Mouse (Mus musculus): Measurements from ENCODE around the gene Derl3. TPM values are rescaled to one million over a fixed set of nuclear protein-coding genes. Genes with fewer than 3 reads are reported as not detected.

Gene Derl3
- polyA plus RNA-seq, 1 experiment from 2014 or later, result 0.21 TPM

- ATAC-seq (ENCODE audit: low read depth) (no peak), DNase-seq (no peak)
- no peak overlapping the region for H3K4me2 ChIP-seq
- peaks cover 46% of the 10 kb centered on the region for H3K36me3 ChIP-seq
- H3K27ac ChIP-seq, result no peak overlapping the region
- 83% methylated on average over 5 of the region's 5 CpGs for WGBS (ENCODE audit: insufficient replicate concordance)
- no peaks in the 10 kb centered on the region for H3K9me3 ChIP-seq (replicated peaks)
- peaks cover 43% of the 10 kb centered on the region for H3K4me1 ChIP-seq (replicated peaks)
- H3K4me3 ChIP-seq (replicated peaks), result no peak overlapping the region
- no peaks in the 10 kb centered on the region for H3K27me3 ChIP-seq
- peak overlapping the region; percentile 34 for H3K9ac ChIP-seq
These were observed 25.8 kb downstream of the Derl3 start for GRCm38 (mm10) chr10:75919026-75919425.

GRCm38 (mm10) chr10:75921026-75921725, 28.0 kb downstream of the Derl3 start, which contains the start of gene Smarcb1:
Smarcb1 (minus strand) TSS chr10:75921617.
- Histone ChIP-seq H3K27me3 (peaks cover 10% of the 10 kb centered on the region), H3K27ac (peak within 1 kb of the TSS; percentile 93), H3K9ac (peak within 1 kb of the TSS; percentile 94), H3K4me3 (replicated peaks) (peak within 1 kb of the TSS; percentile 97), H3K36me3 (peaks cover 27% of the 10 kb centered on the region), H3K4me1 (replicated peaks) (peaks cover 43% of the 10 kb centered on the region), H3K4me2 (peak within 1 kb of the TSS; percentile 97), H3K9me3 (replicated peaks) (no peaks in the 10 kb centered on the region)
- ATAC-seq (ENCODE audit: low read depth) (peak; percentile 94), DNase-seq (peak; percentile 91)
- under 1% methylated on average over 76 of the region's 76 CpGs for WGBS (ENCODE audit: insufficient replicate concordance)

- peak; percentile 35 for ATAC-seq (ENCODE audit: low read depth)
- H3K4me2 ChIP-seq, result peak overlapping the region; percentile 97
- peaks cover 16% of the 10 kb centered on the region for H3K27me3 ChIP-seq
- H3K4me3 ChIP-seq (replicated peaks), result peak overlapping the region; percentile 97
- H3K36me3 ChIP-seq, result peaks cover 19% of the 10 kb centered on the region
- no peak for DNase-seq
- no peaks in the 10 kb centered on the region for H3K9me3 ChIP-seq (replicated peaks)
- H3K4me1 ChIP-seq (replicated peaks), result peaks cover 43% of the 10 kb centered on the region
- 6% methylated on average over 22 of the region's 22 CpGs for WGBS (ENCODE audit: insufficient replicate concordance)
- peak overlapping the region; percentile 94 for H3K9ac ChIP-seq
- peak overlapping the region; percentile 93 for H3K27ac ChIP-seq
These were observed 28.7 kb downstream of the Derl3 start for GRCm38 (mm10) chr10:75921726-75922560.

GRCm38 (mm10) chr10:75924324-75924723, 31.1 kb downstream of the Derl3 start:
- no peak for DNase-seq
- Histone ChIP-seq H3K27ac (no peak overlapping the region), H3K4me1 (replicated peaks) (peaks cover 32% of the 10 kb centered on the region), H3K4me2 (no peak overlapping the region), H3K36me3 (peaks cover 4% of the 10 kb centered on the region; the same call in 1 of the 2 replicates), H3K27me3 (peaks cover 40% of the 10 kb centered on the region), H3K9ac (no peak overlapping the region), H3K9me3 (replicated peaks) (no peaks in the 10 kb centered on the region), H3K4me3 (replicated peaks) (no peak overlapping the region)
- no peak for ATAC-seq (ENCODE audit: low read depth)
- 47% methylated on average over 2 of the region's 2 CpGs for WGBS (ENCODE audit: insufficient replicate concordance)

GRCm38 (mm10) chr10:75926396-75926795, 33.2 kb downstream of the Derl3 start:
- 43% methylated on average over 13 of the region's 13 CpGs for WGBS (ENCODE audit: insufficient replicate concordance)
- Histone ChIP-seq H3K4me1 (replicated peaks) (peaks cover 26% of the 10 kb centered on the region), H3K27me3 (peaks cover 61% of the 10 kb centered on the region)

GRCm38 (mm10) chr10:75930304-75930703, 37.1 kb downstream of the Derl3 start:
- Histone ChIP-seq H3K4me3 (replicated peaks) (no peak overlapping the region), H3K9ac (no peak overlapping the region), H3K9me3 (replicated peaks) (no peaks in the 10 kb centered on the region), H3K4me2 (no peak overlapping the region; the same call in 1 of the 2 replicates), H3K27me3 (peaks cover 87% of the 10 kb centered on the region), H3K4me1 (replicated peaks) (peaks cover 35% of the 10 kb centered on the region), H3K27ac (no peak overlapping the region), H3K36me3 (no peaks in the 10 kb centered on the region)
- WGBS (ENCODE audit: insufficient replicate concordance), result 33% methylated on average over 6 of the region's 6 CpGs
- ATAC-seq (ENCODE audit: low read depth) (no peak), DNase-seq (no peak)

More at GRCm38 (mm10) chr10:75926396-75926795, 33.2 kb downstream of the Derl3 start:
- ATAC-seq (ENCODE audit: low read depth) (no peak), DNase-seq (no peak)
- Histone ChIP-seq H3K27ac (no peak overlapping the region), H3K9ac (no peak overlapping the region), H3K9me3 (replicated peaks) (no peaks in the 10 kb centered on the region), H3K4me3 (replicated peaks) (no peak overlapping the region), H3K36me3 (no peaks in the 10 kb centered on the region), H3K4me2 (no peak overlapping the region)

- no peaks in the 10 kb centered on the region for H3K9me3 ChIP-seq (replicated peaks)
- DNase-seq (no peak), ATAC-seq (ENCODE audit: low read depth) (no peak)
- WGBS (ENCODE audit: insufficient replicate concordance), result 27% methylated on average over 7 of the region's 7 CpGs
- H3K4me3 ChIP-seq (replicated peaks), result no peak overlapping the region
- H3K27ac ChIP-seq, result no peak overlapping the region
- H3K4me1 ChIP-seq (replicated peaks), result peaks cover 43% of the 10 kb centered on the region
- H3K4me2 ChIP-seq, result no peak overlapping the region
- no peaks in the 10 kb centered on the region for H3K36me3 ChIP-seq
- H3K9ac ChIP-seq, result peak overlapping the region; percentile 64; the same call in 1 of the 2 replicates
- H3K27me3 ChIP-seq, result peaks cover 78% of the 10 kb centered on the region
These were observed 38.1 kb downstream of the Derl3 start for GRCm38 (mm10) chr10:75931311-75931710.

GRCm38 (mm10) chr10:75932081-75932678, 39.0 kb downstream of the Derl3 start:
- Histone ChIP-seq H3K36me3 (peaks cover 4% of the 10 kb centered on the region), H3K27me3 (peaks cover 72% of the 10 kb centered on the region), H3K4me2 (peak overlapping the region; percentile 79), H3K9ac (peak overlapping the region; percentile 64), H3K9me3 (replicated peaks) (no peaks in the 10 kb centered on the region), H3K27ac (no peak overlapping the region), H3K4me3 (replicated peaks) (peak overlapping the region; percentile 57), H3K4me1 (replicated peaks) (peaks cover 52% of the 10 kb centered on the region)
- DNase-seq (no peak), ATAC-seq (ENCODE audit: low read depth) (peak; percentile 33)
- 3% methylated on average over 44 of the region's 44 CpGs for WGBS (ENCODE audit: insufficient replicate concordance)

- Histone ChIP-seq H3K9me3 (replicated peaks) (no peaks in the 10 kb centered on the region), H3K27ac (no peak within 1 kb of the TSS), H3K4me1 (replicated peaks) (peaks cover 59% of the 10 kb centered on the region), H3K36me3 (peaks cover 11% of the 10 kb centered on the region), H3K9ac (peak within 1 kb of the TSS; percentile 64), H3K4me3 (replicated peaks) (peak within 1 kb of the TSS; percentile 57), H3K4me2 (peak within 1 kb of the TSS; percentile 79), H3K27me3 (peaks cover 65% of the 10 kb centered on the region)
- ATAC-seq (ENCODE audit: low read depth), result no peak
- WGBS (ENCODE audit: insufficient replicate concordance), result 36% methylated on average over 6 of the region's 6 CpGs
- DNase-seq, result no peak
These were observed 39.7 kb downstream of the Derl3 start, which contains the start of gene Chchd10 for GRCm38 (mm10) chr10:75932891-75933290. Chchd10 (plus strand) TSS chr10:75933130.

GRCm38 (mm10) chr10:75934991-75935390, 41.8 kb downstream of the Derl3 start:
- Histone ChIP-seq H3K9ac (0 out of 2 replicates have a peak overlapping the region, but pooled peaks have one; percentile 88), H3K4me2 (peak overlapping the region; percentile 94), H3K9me3 (replicated peaks) (no peaks in the 10 kb centered on the region), H3K27ac (peak overlapping the region; percentile 51), H3K4me1 (replicated peaks) (peaks cover 76% of the 10 kb centered on the region), H3K27me3 (peaks cover 44% of the 10 kb centered on the region), H3K4me3 (replicated peaks) (peak overlapping the region; percentile 80; the same call in 1 of the 2 replicates), H3K36me3 (peaks cover 16% of the 10 kb centered on the region)
- no peak for DNase-seq
- 44% methylated on average over 1 of the region's 1 CpGs for WGBS (ENCODE audit: insufficient replicate concordance)
- ATAC-seq (ENCODE audit: low read depth), result no peak
